Mouse (Mus musculus) heart, embryonic 12.5 days (tissue): ENCODE results near the gene Lamb2. TPM values are rescaled to one million over a fixed set of nuclear protein-coding genes. Genes with fewer than 3 reads are reported as not detected.
A peak's percentile ranks its signal among the peaks of the same experiment; 100 is the strongest.

Source experiments
- ATAC-seq: fragments of 200-750 bp; cut with Nextera tagmentation; 2 replicates; pipeline ENCODE4 v1.8.0; 2017; ENCODE audit warnings: moderate TSS enrichment, moderate library complexity; ENCODE audit not compliant: insufficient number of reproducible peaks, low FRiP score
- H3K27ac ChIP-seq: fragments of 300-500 bp; sonication (generic); 2 replicates; pipeline ENCODE4 v1.5.1; 2016; ENCODE audit warnings: mild to moderate bottlenecking, moderate library complexity; ENCODE audit not compliant: poor library complexity, severe bottlenecking
- H3K27me3 ChIP-seq: fragments of 300-500 bp; sonication (generic); replicated peaks from 2 replicates; pipeline ENCODE4 v1.6.1; 2016; ENCODE audit warnings: mild to moderate bottlenecking, moderate library complexity
- H3K36me3 ChIP-seq: fragments of 300-500 bp; sonication (generic); 2 replicates; pipeline ENCODE4 v1.6.1; 2016; ENCODE audit warnings: mild to moderate bottlenecking, moderate library complexity
- H3K4me1 ChIP-seq: fragments of 300-500 bp; sonication (generic); replicated peaks from 2 replicates; pipeline ENCODE4 v1.6.1; 2016; ENCODE audit warnings: mild to moderate bottlenecking
- H3K4me2 ChIP-seq: fragments of 300-500 bp; sonication (generic); 2 replicates; pipeline ENCODE4 v1.6.1; 2016; ENCODE audit warnings: mild to moderate bottlenecking, moderate library complexity
- H3K4me3 ChIP-seq: fragments of 300-500 bp; sonication (generic); 2 replicates; pipeline ENCODE4 v1.5.1; 2016; ENCODE audit warnings: mild to moderate bottlenecking
- H3K9ac ChIP-seq: fragments of 300-500 bp; sonication (generic); 2 replicates; pipeline ENCODE4 v1.6.1; 2016; ENCODE audit warnings: mild to moderate bottlenecking, moderate library complexity
- H3K9me3 ChIP-seq: fragments of 300-500 bp; sonication (generic); replicated peaks from 2 replicates; pipeline ENCODE4 v1.6.1; 2016; ENCODE audit warnings: mild to moderate bottlenecking, moderate library complexity
- WGBS: fragments of 180-500 bp; shearing (Covaris S2); methylation state at CpG from one replicate; pipeline ENCODE4 v1.1.7; 2016; 5-methylcytosine and 5-hydroxymethylcytosine counted together
- polyA plus RNA-seq: library from polyadenylated mRNA; unstranded; fragments of >200 nt; fragmentation: Nextera tagmentation; extraction: Ambion mirVana; gene quantifications from 2 replicates; pipeline ENCODE4 v1.2.1, GENCODE M21; 2016

The Lamb2 gene
- polyA plus RNA-seq, 1 experiment from 2014 or later: 67.2 TPM

GRCm38 (mm10) chr9:108461675-108462074, 17.9 kb upstream of the Lamb2 start:
- Histone ChIP-seq H3K27ac (no peak overlapping the region), H3K36me3 (peaks cover 41% of the 10 kb centered on the region), H3K9ac (peak overlapping the region; percentile 84), H3K27me3 (no peaks in the 10 kb centered on the region; the same call in 1 of the 2 replicates), H3K4me1 (peaks cover 15% of the 10 kb centered on the region), H3K9me3 (no peaks in the 10 kb centered on the region), H3K4me3 (peak overlapping the region; percentile 80), H3K4me2 (peak overlapping the region; percentile 96)
- ATAC-seq: no peak
- 86% methylated on average over 5 of the region's 5 CpGs for WGBS

- Histone ChIP-seq H3K27ac (no peak overlapping the region), H3K4me2 (peak overlapping the region; percentile 96), H3K9ac (peak overlapping the region; percentile 27), H3K4me1 (peaks cover 15% of the 10 kb centered on the region), H3K27me3 (no peaks in the 10 kb centered on the region; the same call in 1 of the 2 replicates), H3K4me3 (no peak overlapping the region), H3K36me3 (peaks cover 42% of the 10 kb centered on the region), H3K9me3 (no peaks in the 10 kb centered on the region)
- WGBS: 78% methylated on average over 10 of the region's 10 CpGs
- no peak for ATAC-seq
These were observed 17.3 kb upstream of the Lamb2 start for GRCm38 (mm10) chr9:108462192-108462591.

DNA sequence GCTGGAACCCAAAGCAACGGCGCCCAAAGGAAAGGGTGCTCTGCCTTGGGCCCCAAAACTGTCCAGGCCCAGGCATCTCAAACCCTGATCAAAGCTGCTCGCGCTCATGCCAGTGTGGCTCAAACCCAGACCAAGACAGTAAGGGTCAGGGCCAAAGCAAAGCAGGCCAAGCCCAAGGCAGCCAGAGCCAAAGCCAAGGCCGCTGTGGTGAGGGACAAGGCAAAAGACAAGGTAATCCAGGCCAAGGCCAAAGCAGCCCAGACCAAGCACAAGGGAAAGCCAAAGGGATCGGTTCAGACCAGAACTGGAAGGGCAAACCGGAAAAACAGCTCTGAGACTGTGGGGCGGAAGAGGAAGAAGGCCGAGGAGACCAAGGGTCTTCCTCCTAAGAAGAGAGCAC, 15.8 kb upstream of the Lamb2 start:
- H3K9me3 ChIP-seq: no peaks in the 10 kb centered on the region
- H3K27ac ChIP-seq: no peak overlapping the region
- H3K36me3 ChIP-seq: peaks cover 50% of the 10 kb centered on the region
- no peak overlapping the region for H3K4me2 ChIP-seq
- ATAC-seq: no peak
- no peak overlapping the region for H3K9ac ChIP-seq
- no peak overlapping the region for H3K4me3 ChIP-seq
- 96% methylated on average over 9 of the region's 9 CpGs for WGBS
- peaks cover 15% of the 10 kb centered on the region for H3K4me1 ChIP-seq
- no peaks in the 10 kb centered on the region; the same call in 1 of the 2 replicates for H3K27me3 ChIP-seq

GRCm38 (mm10) chr9:108466219-108466618, 13.3 kb upstream of the Lamb2 start:
- ATAC-seq: no peak
- Histone ChIP-seq H3K27me3 (no peaks in the 10 kb centered on the region), H3K9me3 (no peaks in the 10 kb centered on the region), H3K9ac (no peak overlapping the region), H3K36me3 (peaks cover 50% of the 10 kb centered on the region), H3K27ac (no peak overlapping the region), H3K4me3 (no peak overlapping the region), H3K4me2 (no peak overlapping the region), H3K4me1 (peaks cover 13% of the 10 kb centered on the region)
- WGBS: 95% methylated on average over 2 of the region's 2 CpGs

DNA sequence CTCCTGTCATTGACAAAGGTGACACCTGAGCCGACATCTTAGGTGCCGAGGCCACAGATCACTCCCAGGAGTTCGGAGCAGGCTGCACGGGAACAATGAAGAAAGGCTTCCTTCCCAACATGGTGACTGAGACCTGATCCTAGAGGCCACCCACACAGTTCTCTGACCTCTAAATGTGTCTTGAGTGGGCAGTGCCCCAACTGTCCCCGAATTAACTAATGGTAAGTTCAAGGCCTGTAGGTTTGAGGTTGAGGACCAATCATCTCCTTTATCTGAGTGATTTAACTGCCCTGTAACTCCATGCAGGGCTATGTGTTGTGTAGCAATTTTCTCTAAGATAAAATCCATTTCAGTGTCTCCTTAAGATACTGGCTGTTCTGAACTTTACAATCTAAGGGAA, 10.1 kb upstream of the Lamb2 start:
- no peaks in the 10 kb centered on the region for H3K4me1 ChIP-seq
- no peak overlapping the region for H3K9ac ChIP-seq
- no peaks in the 10 kb centered on the region for H3K27me3 ChIP-seq
- no peak overlapping the region for H3K27ac ChIP-seq
- WGBS: 70% methylated on average over 5 of the region's 5 CpGs
- no peaks in the 10 kb centered on the region for H3K9me3 ChIP-seq
- H3K4me3 ChIP-seq: no peak overlapping the region
- ATAC-seq: no peak
- peaks cover 29% of the 10 kb centered on the region for H3K36me3 ChIP-seq
- H3K4me2 ChIP-seq: no peak overlapping the region

DNA sequence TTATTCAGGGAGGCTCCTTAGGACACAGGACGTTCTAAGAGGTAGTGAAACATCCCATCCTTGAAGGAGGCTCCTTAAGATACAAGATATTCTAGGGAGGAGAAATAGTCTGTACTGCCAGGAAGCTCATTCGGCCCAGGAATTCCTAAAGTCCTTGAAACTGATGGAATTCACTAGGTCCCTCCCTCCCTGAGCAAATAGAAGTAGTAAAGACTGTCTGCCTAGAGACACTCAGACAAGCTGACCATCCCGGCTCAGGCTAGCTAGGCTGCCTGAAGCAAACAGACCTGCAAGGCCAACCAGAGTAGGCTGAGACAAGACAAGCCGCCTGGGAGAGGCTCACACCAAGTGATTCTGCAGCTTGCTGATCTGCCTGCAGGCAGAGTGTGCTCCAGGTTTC, 9.7 kb upstream of the Lamb2 start:
- Histone ChIP-seq H3K9me3 (no peaks in the 10 kb centered on the region), H3K36me3 (peaks cover 25% of the 10 kb centered on the region), H3K4me3 (no peak overlapping the region), H3K4me1 (no peaks in the 10 kb centered on the region), H3K4me2 (no peak overlapping the region), H3K9ac (no peak overlapping the region), H3K27ac (no peak overlapping the region), H3K27me3 (no peaks in the 10 kb centered on the region)
- ATAC-seq: no peak
- 54% methylated on average over 4 of the region's 4 CpGs for WGBS

GRCm38 (mm10) chr9:108474528-108474927, 5.0 kb upstream of the Lamb2 start:
- no peak overlapping the region for H3K4me3 ChIP-seq
- H3K9me3 ChIP-seq: no peaks in the 10 kb centered on the region
- H3K27me3 ChIP-seq: no peaks in the 10 kb centered on the region
- no peak for ATAC-seq
- H3K4me1 ChIP-seq: peaks cover 5% of the 10 kb centered on the region; the same call in 1 of the 2 replicates
- H3K36me3 ChIP-seq: no peaks in the 10 kb centered on the region
- H3K9ac ChIP-seq: no peak overlapping the region
- H3K4me2 ChIP-seq: no peak overlapping the region
- 60% methylated on average over 1 of the region's 1 CpGs for WGBS
- H3K27ac ChIP-seq: no peak overlapping the region

DNA sequence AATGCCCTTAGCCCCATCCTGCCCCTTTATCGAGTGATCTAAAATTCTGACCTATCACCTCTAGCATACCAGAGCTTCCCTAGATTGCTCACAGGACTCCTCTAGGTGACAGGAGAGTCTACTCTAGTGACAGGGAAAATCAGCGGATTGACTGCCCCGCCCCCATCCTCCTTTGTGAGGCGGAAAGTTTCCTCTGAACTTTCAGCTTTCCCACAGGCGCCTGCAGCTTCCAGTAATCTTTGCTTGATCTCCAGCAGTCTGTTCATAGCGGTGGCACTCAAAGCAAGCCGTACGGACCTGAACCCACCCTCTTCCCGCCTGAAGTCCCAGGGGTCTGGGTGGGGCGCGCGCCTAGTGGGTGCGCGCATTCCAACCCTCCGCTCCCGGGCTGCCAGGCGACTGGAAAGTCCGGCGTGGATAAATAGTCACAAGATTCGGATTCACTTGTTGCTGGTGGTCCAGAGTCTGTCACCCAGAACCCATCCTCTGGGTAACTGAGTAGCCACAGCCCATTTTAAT, 839 bp upstream of the Lamb2 start:
- H3K4me1 ChIP-seq: peaks cover 27% of the 10 kb centered on the region
- ATAC-seq: peak; percentile 63
- peak overlapping the region; percentile 55 for H3K4me3 ChIP-seq

GRCm38 (mm10) chr9:108479241-108479640, 295 bp upstream of the Lamb2 start:
- H3K27ac ChIP-seq: no peak overlapping the region
- no peaks in the 10 kb centered on the region for H3K27me3 ChIP-seq
- 37% methylated on average over 11 of the region's 11 CpGs for WGBS
- H3K9me3 ChIP-seq: no peaks in the 10 kb centered on the region
- peaks cover 27% of the 10 kb centered on the region for H3K4me1 ChIP-seq
- H3K9ac ChIP-seq: no peak overlapping the region
- no peak overlapping the region for H3K4me3 ChIP-seq
- peak overlapping the region; percentile 90 for H3K4me2 ChIP-seq
- no peak for ATAC-seq
- H3K36me3 ChIP-seq: peaks cover 29% of the 10 kb centered on the region

More for the DNA sequence above, 839 bp upstream of the Lamb2 start:
- Histone ChIP-seq H3K9me3 (no peaks in the 10 kb centered on the region), H3K27ac (peak overlapping the region; percentile 86), H3K4me2 (peak overlapping the region; percentile 90), H3K9ac (peak overlapping the region; percentile 66), H3K36me3 (peaks cover 24% of the 10 kb centered on the region), H3K27me3 (no peaks in the 10 kb centered on the region)
- 1% methylated on average over 20 of the region's 20 CpGs for WGBS

DNA sequence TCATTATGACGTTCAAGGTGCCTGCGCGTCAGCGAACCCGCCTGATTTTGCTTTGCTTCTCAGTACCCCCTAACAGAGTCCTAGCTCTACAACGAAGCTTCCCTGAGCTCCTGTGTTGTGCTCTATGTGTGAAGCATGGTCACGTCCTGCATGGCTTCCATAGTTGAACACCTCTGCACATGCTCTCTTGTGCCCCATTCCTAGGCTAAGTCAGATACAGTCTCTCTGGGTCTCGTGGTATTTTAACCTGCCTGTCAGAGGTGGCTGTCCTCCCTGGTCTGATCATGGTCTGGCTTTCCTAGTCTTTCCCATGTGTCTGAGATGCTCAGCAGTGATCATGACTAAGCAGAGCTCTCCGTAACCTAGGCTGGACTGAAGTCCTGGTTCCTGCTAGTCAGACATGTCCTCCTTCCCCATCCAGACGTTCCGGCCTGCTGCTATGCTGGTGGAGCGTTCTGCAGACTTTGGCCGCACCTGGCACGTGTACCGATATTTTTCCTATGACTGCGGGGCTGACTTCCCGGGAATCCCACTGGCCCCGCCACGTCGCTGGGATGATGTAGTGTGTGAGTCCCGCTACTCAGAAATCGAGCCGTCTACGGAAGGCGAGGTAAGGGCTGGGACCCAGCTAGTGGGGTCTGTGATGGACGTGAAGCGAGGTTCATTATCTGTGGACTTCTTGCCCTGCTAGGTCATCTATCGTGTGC, 1.4 kb downstream of the Lamb2 start:
- Histone ChIP-seq H3K4me1 (peaks cover 27% of the 10 kb centered on the region), H3K9ac (peak overlapping the region; percentile 85), H3K4me2 (peak overlapping the region; percentile 90), H3K4me3 (peak overlapping the region; percentile 61; the same call in 1 of the 2 replicates), H3K27me3 (no peaks in the 10 kb centered on the region), H3K9me3 (no peaks in the 10 kb centered on the region), H3K36me3 (peaks cover 45% of the 10 kb centered on the region), H3K27ac (peak overlapping the region; percentile 11)
- ATAC-seq: no peak
- 86% methylated on average over 28 of the region's 28 CpGs for WGBS

DNA sequence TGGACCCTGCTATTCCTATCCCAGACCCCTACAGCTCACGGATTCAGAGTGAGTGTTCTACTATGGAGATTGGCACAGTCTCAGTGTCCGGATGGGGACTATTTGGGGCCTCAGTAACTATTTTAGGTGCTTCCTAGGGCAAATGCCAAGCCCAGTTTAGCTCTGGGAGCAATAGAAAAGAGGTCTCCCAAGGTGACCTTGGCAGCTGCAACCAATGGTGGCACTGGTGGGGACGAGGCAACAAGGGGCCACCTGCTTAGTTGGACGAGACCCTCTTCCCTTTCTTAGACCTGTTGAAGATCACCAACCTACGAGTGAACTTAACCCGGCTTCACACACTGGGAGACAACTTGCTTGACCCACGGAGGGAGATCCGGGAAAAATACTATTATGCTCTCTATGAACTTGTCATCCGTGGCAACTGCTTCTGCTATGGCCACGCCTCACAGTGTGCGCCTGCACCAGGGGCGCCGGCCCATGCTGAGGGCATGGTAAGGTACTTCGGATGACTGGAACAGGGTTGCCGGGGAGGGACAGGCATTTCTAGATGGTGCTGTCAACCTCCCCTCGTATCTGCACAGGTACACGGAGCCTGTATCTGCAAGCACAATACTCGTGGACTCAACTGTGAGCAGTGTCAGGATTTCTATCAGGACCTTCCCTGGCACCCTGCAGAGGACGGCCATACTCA, 2.1 kb downstream of the Lamb2 start:
- Histone ChIP-seq H3K27ac (peak overlapping the region; percentile 11; the same call in 1 of the 2 replicates), H3K9me3 (no peaks in the 10 kb centered on the region), H3K4me1 (peaks cover 27% of the 10 kb centered on the region), H3K4me2 (peak overlapping the region; percentile 90), H3K4me3 (no peak overlapping the region), H3K36me3 (peaks cover 52% of the 10 kb centered on the region), H3K27me3 (no peaks in the 10 kb centered on the region), H3K9ac (peak overlapping the region; percentile 58)
- no peak for ATAC-seq
- WGBS: 77% methylated on average over 19 of the region's 19 CpGs
